Mouse (Mus musculus) olfactory bulb, adult 2 months (tissue): ENCODE measurements at regions not wholly inside any gene's neighbourhood (a gene's known extent, or its start where the extent isn't known, plus 50 kb on each side); places are given as distances from the start of the nearest gene placed in this dataset.

ENCODE experiments used
- CTCF ChIP-seq: fragments of 200-500 bp; IDR thresholded peaks from 2 replicates; pipeline ENCODE4 v1.5.1; 2012; ENCODE audit warnings: low read depth, mild to moderate bottlenecking, low read length, moderate library complexity; ENCODE audit not compliant: insufficient read depth
- POLR2A ChIP-seq: fragments of 200-500 bp; IDR thresholded peaks from 2 replicates; pipeline ENCODE4 v1.6.1; 2012; ENCODE audit warnings: mild to moderate bottlenecking, low read depth, low read length, moderate library complexity; ENCODE audit not compliant: insufficient read depth

- TF ChIP-seq CTCF (no peak), POLR2A (no peak)
Observed at GRCm38 (mm10) chr13:100899566-100899965, 66.3 kb upstream of the Slc30a5 start.
